Mouse (Mus musculus) MN1 (cell line): ENCODE results near the gene Aifm2.

ENCODE experiments used
- DNase-seq: peaks from one replicate; pipeline ENCODE4 v3.0.0-alpha.2; 2016; ENCODE audit warnings: low spot score

Aifm2 gene

DNA sequence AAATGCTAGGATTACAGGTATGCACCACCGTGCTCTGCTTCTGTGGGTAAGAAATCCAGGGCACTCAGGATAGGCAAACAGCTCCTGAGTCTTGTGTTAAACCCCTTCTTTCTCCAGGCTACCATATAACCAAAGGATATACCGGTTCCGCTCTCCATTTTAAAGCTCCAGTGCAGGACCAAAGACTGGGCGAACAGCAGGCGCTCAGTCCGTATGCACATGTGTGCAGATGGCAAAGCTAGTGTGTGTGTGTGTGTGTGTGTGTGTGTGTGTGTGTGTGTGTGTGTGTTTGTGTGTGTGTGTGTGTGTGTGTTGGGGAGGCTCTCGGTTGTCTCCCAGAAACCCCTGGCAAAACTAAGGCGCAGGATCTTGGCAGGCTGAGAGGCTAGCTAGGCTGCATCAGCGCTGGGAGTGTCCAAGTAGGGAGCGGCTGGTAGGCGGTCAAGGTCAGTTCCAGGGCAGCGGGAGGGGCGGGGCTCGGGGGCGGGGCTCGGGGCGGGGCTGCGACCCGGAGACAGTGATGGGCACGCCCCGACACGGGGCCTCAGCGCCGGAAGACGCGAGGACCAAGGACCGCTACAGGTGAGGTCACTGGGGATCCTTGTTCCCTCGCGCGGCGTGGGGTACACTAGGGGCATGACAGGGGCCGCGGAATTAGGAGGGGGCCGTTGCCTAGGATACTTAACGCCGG, at the start of gene Aifm2:
Gene Aifm2, plus strand, starts transcription at position 493 of the 691 bp plus-strand sequence.
- DNase-seq: peak; percentile 78

DNA sequence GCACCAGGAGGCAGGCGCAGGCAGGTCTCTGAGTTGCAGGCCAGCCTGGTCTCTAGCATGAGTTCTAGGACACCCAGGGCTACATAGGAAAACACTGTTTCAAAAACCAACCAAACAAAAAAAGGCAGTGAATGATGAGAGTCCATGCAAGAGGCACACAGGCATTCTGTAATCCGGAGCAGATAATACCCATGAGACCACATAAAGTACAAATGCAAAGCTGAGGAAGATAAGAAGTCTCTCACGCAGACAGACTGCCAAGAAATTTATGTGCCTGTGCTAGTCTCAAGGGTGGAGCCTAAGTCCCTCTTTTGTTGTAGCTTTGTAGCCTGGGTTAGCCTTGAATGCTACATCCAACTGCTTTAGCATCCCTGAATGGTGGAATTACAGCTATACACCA, 49.4 kb upstream of the Aifm2 start:
- peak; percentile 48 for DNase-seq

DNA sequence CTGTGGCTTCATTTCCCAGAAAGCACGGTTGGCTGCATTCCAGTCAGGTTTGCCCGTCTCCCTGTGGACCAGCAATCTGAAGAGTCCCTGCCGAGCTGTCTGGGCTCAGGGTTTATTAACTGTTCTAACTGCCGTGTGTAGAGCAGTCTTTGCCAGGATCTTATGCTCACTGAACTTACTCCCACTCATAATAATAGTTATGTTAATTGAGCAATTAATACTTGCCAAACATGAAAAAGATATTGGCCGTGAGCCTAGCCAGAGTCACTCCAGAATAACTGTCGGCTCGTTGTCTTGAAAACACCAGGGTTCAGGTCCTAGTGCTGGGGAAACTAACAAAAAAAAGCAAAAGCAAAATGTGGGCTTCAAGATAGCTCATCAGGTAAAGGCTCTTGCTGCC, 45.8 kb upstream of the Aifm2 start:
- DNase-seq: no peak

DNA sequence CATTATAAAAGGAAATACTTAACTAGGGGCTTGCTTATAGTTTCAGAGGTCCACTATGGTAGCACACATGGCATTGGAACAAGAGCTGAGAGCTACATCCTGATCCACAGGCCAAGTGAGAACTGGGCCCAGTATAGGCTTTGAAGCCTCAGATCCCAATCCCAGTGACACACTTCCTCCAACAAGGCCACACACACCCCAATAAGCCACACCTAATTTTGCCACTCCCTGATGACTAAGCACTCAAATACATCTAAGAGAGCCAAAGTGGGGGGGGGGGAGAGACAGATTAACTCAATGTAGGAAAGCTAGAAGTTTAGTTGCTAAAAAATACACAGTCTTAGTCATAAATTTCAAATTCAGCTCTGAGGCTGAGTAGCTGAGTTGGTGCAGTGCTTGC, 45.2 kb upstream of the Aifm2 start:
- peak; percentile 44 for DNase-seq

DNA sequence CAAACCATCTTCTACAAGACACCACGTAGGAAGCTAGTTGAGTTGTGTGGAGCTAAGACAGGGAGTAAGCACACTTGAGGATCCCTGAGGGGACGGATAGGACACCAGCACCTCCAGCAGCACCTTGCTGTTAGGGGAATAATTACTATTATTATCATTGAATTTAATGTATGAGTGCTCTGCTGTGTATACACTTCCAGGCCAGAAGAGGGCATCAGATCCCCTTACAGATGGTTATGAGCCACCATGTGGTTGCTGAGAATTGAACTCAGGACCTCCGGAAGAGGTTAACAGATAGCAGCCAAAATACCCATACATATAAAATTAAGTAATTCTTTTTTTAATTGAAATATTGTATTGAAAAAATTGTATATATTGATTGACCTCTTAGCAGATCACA, 44.3 kb upstream of the Aifm2 start:
- no peak for DNase-seq

DNA sequence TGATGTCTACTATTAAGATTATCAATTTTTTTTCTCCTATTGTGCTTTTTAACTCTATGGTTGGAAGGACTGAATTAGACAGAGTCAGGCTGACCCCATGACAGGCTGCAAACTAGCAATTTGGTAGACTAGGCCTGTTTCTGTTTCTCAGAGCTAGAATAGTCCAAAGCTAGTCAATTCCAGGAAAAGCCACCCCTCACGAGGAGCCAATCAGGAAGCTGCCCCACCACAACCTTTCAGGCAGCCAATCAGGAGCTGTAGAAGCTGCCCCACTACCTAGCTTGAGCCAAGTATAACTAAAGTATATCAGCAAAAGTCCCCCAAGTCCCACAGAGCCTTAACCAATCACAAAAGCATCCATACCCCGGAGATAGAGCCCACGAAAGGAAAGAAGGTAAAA, 39.1 kb upstream of the Aifm2 start:
- DNase-seq: no peak

DNA sequence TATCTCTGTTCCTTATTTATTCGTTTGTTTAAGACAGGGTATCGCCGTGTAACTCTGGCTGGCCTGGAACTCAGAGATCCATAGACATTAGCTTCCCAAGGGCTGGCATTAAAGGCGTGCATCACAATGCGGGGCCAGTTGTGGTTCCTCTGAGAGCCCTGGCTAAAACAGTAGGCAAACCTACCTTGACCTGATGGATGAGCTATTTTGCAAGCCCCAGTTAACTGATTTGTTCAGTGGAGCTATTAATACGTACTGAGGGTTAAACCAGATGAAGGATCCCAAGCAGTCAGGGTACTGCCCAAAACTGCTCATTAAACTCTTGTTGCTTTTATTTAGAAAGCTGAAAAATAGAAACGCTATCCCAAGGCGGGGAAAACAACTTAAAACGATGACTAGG, 35.5 kb upstream of the Aifm2 start:
- no peak for DNase-seq

DNA sequence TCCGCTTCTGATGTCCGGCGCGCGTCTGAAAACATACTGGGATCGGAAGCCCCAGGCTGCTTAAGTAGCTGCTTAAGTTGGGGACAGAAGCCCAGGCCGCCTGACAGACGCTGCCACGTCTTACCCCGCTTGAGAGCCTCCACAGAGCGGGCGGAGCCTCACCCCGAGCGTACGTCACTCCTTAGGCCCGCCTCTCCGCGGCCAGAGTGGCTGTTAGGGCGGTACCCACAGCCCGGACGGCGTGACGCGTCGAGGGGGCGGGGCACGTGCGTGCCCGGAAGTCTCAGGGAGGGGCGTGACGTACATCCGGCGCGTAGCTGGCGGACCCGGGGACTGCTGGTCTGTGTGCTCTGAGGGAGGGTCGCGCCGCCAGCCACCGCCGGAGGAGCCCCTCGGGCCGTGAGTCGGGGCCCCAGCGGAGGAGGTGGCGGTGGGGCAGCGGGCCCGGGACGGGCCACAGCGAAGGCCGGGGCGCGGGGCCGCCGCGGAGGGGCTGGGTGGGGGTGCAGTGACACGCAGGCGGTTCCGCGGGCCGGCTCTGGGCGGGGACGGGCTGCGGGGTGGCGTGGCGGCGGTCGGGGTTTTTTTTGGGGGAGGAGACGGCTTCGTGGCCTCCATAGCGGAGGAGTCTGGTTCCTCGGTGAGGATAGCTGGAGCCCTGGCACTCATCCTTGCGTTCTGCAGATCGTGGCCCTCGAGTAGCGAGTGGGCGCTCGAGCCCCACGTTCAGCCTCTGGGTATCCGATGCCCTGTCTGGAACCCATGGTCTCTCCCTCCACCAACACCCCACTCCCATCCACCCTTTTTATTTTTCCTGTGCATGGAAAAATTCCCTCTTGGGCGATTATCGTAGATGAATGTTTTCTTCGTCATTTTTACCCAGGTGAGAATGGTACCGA, 34.8 kb upstream of the Aifm2 start, which contains the start of gene Sar1a:
Gene Sar1a, plus strand, starts transcription at position 285 of the 899 bp plus-strand sequence.
- DNase-seq: peak; percentile 98

DNA sequence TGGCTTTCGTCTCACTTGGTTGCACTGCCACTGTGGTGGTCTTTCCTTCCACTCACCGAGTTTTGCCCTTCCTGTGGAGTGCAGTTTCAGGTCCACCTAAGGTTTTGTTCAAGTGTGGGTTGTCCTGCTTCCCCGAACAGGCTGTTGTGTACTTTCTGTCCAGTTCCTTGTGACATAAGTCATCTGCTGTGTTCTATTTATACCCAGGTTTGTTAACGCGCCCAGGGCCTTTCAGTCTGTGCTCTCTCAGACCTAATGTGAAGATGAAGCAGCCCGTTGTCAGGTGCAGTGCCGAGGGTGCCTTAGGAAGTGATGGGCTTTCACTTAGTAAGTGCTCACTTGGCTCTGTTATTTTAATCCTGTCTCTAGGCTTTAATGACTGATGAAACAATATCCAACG, 25.7 kb upstream of the Aifm2 start:
- DNase-seq: no peak

DNA sequence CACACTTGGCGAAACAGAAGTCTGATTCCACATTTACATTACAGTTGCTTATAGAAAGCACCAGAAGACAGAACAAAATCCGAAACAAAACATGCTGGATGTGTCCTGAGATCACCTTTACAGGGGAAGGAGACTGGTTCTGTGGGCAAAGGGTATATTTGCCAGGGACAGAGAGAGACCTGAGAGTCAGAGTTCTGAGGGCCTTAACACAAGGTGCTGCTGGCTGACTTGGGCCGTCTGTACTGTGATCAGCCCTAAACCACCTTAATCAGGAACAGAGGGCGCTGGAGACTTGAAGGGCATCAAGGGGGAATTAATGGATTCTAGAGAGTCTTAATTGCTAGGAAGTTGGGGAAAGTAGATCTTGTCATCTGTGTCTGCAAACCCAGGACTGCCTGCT, 21.5 kb upstream of the Aifm2 start:
- no peak for DNase-seq

DNA sequence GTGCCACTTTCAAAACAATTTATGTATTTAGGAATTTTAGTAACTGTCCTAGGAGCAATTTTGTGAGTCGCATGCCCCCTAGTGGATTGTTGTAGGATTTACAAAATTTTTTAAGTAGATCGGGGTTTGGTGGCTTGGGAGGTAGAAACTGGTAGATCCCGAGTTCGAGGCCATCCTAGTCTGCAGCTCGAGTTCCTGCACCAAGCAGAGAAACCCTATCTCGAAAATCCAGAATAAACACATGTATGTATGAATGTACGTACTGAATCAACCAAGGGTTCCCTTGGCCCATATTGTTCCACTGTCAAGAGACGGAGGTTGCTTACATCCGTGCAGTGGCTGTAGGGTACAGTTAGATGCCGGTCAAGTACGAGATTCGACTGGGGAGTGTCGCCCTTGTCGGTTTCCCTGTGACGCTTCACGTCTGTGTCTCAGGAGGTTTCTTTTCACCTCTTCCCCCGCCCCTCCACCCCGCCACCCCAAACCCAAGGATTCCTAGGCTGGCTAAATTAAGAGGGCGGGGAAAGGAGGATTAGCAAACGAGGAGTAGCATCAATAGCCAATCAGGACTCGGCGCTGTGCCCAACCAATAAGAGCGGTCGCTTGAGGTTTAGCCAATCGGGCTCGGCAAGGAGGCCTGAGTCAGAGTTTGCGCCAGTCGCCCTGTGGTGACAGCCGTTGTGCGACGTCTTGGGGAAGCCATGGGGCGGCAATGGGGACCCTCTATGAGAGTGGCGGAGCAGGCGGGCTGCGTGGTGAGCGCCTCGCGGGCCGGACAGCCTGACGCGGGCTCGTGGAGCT, 20.0 kb upstream of the Aifm2 start, which contains the start of gene Tysnd1:
Gene Tysnd1, plus strand, starts transcription at position 645 of the 801 bp plus-strand sequence.
- DNase-seq: peak; percentile 98

DNA sequence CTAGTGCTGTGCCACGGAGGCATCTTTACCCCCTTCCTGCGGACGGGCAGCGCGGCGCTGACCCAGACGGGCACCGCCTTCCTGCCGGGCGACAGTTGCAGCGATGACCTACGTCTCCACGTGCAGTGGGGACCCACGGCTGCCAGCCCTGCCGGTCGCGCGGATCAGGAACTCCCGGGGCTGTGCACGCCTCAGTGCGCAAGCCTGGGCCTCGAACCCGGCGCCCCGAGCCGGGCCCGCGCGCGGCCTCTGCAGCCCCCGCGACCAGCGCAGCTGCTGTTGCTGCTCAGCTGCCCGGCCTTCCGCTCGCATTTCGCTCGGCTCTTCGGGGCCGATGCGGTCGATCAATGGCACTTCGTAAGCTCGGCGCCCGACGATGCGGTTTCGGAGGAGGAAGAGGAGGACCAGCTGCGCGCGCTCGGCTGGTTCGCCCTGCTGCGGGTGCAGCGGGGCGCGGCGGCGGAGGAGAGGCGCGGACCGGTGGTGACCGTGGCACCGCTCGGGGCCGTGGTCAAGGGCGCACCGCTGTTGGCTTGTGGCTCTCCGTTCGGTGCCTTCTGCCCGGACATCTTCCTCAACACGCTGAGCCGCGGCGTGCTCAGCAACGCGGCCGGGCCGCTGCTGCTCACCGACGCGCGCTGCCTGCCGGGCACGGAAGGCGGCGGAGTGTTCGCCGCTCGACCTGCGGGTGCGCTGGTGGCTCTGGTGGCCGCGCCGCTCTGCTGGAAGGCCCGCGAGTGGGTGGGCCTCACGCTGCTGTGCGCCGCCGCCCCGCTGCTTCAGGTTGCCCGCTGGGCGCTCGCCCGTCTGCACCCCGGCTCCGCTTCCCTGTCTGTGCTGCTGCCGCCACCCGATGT, 19.1 kb upstream of the Aifm2 start:
- peak; percentile 52 for DNase-seq

DNA sequence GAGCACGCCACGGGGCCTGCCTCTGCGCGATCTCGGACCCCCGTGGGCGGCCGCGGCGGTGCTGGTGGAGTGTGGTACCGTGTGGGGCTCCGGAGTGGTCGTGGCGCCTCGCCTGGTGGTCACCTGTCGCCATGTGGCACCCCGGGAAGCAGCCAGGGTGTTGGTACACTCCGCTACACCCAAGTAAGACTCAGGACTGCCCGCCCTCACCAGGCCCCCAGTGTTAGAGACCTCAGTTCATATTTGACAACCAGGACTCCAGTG, 18.6 kb upstream of the Aifm2 start:
- no peak for DNase-seq

DNA sequence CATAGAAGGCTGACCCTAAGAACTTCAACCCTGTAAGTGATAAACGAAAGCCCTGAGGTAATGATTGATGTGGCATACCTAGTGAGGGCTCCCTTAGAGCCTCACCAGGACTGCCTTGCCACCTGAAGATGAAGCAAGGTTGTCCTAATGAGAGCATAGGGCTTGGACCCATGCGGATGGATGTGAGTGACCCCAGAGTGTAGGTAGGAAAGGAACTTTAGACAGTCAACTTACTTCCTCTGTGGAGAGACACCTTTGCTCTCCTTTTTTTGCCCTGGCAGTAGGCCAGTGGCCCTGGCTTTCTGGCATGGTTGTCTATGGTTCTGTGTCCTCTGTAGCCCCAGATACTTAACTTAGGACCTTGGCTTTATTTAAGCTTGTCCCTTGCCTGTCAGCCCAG, 18.0 kb upstream of the Aifm2 start:
- DNase-seq: no peak

DNA sequence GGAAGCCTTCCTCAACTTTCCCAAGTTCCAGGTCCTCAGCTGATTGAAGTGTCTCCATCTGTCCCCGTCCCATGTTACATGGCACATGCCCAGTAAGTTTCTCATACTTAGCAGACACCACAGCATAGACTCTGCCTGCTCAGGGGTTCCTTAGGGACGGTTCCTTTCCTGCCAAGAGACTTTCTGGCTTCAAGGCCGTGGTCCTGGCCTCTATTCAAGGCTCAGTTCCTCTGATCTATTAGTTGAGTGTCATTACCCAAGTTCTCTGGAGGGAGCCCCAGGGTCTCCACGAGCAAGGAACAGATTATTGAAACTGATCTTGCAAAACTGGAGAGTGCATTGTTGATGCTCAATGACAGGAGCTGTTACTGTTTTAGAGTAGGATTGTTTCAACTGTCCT, 10.4 kb upstream of the Aifm2 start:
- DNase-seq: no peak

DNA sequence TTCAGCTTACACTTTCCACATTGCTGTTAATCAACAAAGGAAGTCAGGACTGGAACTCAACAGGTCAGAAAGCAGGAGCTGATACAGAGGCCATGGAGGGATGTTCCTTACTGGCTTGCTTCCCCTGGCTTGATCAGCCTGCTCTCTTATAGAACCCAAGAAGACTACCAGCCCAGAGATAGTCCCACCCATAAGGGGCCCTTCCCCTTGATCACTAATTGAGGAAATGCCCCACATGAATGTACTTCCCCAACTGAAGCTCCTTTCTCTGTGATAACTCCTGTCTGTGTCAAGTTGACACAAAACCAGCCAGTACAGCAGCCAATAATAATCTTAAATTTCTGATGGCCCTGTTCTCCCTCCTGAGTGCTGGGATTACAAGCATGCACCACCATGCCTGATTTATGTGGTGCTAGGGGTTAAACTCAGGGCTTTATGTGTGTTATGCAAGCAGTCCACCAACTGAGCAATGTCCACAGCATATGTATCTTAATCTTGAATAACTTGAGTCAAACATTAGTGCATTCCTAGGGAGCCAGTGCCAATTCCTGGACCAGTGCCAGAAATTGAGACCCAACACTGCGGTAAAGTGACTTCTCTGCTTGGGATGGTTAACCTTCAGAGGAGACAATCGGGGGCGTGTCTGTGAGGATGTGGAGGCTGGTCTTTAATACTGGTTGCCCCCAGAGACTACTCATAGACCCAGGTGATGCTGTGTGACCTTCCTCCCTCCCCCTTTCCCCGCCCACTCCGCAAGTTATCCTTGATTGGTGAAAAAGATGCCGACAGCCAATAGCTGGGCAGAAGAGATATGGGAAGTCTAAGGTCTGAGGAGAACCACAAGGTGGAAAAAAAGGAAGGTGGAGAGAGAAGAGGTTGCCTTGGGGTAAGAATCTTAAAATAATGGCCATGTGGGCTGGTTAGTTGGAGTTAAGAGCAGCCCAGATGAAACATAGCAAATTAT, 8.4 kb upstream of the Aifm2 start:
- DNase-seq: no peak

DNA sequence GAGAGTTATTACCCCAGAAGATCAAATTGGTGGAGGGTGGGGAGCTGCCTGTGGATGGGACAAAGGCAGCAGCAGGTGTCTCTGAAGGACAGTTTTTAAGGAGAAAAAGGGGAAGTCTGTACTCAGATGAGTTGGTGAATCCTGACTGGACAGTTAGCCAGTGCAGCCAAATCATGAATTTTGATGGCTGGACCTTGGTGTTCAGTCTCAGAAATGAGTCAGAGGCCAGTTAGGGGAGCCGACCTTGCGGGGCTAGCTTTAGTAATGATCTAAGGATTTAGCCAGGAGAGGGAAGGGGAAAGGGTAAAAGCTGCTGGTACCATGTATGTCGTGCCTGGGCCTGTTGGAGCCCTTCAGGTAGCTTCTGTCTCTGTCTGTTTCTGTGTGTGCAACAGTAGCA, 1.5 kb upstream of the Aifm2 start:
- DNase-seq: no peak

DNA sequence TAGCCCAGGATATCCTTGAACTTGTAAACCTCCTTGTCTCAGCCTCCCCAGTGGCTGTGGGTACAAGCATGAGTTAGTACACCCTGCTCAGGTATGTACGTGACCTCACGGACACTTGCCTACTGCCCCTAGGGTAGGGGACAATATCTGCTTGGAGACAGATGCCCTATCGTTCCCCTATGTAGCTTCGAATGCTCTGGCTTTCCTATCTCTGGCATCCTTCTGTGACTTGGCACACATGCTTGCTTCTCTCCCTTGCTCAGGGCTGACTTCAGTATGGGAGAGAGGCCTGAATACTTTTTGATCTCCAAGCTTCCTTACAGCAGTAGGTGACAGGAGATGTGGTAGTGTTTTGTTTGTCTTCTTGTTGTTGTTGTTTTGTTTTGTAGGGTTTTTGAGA, 917 bp upstream of the Aifm2 start:
- DNase-seq: no peak

DNA sequence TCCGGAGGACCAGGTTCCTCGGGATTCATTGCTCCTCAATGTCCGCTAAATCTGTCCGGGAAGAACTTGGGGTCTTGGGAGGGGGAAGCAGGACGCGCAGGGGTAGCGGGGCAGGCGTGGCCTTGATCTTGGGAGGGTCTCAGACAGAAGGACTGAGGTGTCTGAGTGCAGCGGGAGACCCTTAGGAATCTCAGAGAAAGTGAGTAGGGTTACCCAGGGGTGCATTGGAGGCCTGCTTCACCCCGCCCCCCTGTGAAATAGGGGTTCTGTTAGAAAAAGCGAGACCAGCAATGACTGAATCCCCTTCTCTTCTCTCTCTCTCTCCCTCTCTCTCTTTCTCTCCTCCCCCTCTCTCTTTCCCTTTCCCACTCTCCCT, 387 bp downstream of the Aifm2 start:
- no peak for DNase-seq

DNA sequence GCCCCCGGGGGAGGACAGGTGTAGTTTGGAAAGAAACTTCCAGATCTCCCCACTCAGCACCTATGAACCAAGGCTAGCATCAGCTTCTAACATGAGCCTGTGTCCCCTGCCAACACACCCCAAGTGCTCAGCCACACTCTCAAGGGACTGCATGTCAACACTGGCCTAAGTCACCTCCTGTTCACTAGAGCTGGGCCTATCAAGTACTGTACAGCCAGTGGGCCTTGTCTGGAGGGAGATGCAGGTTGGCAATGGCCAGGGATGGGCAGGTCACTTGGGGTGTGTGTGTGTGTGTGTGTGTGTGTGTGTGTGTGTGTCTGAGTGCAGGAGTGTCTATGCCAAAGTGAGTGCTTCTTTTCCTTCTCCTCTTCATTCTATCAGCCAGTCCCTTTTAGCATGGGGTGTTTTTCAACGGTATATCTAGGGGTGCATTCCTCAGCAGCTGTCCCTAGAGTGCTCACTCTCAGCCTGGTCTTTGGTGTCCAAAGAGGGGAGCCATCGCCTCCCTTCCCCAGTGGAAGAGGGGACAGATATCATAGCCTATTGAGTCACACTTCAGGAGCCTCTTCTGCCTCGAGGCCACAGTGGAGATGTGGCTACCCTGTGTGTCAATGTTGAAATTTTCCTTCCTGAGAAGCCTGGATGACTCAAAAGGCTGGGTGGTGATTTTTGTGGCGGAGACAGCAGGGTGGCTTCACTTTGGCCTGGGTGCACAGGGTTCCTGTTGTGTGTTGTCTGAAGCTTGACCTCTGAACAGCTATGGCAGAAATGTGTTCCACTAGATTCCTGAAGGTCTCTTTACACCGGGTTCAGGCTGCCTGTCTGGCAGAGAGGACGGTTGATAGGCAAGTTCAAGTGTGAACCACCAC, 1.2 kb downstream of the Aifm2 start:
- no peak for DNase-seq
